28 mouse cellular contexts compared by ENCODE assay signal in genomic region chr13:85146471-85146870, GRCm38 (mm10).
"Had no signal": no experiment of that assay in that cellular context is flagged by ENCODE, and none has a peak within 500 bp of the region (broad histone marks: within the 10 kb centered on the region; RNA-seq: fewer than 3 reads in every experiment).

No protein-coding gene starts in this region.

- H3K4me3 ChIP-seq: gastrocnemius, adult 2 months; heart, embryonic 10.5 days; heart, embryonic 12.5 days; hindbrain, embryonic 10.5 days; hindbrain, embryonic 12.5 days; intestine, embryonic 15.5 days; kidney, embryonic 15.5 days; left cerebral cortex, adult 2 months; limb, embryonic 10.5 days; limb, embryonic 12.5 days; liver, embryonic 13.5 days had no signal

- H3K9ac ChIP-seq: heart, embryonic 12.5 days; hindbrain, embryonic 12.5 days; hindbrain, embryonic 14.5 days; intestine, embryonic 15.5 days; kidney, embryonic 15.5 days; limb, embryonic 12.5 days; liver, embryonic 13.5 days had no signal

- H3K27me3 ChIP-seq: heart, embryonic 12.5 days; hindbrain, embryonic 12.5 days; intestine, embryonic 15.5 days; kidney, embryonic 15.5 days; limb, embryonic 12.5 days; liver, embryonic 13.5 days had no signal

- H3K27ac ChIP-seq: gastrocnemius, adult 2 months; heart, embryonic 10.5 days; hindbrain, embryonic 10.5 days; hindbrain, embryonic 12.5 days; hindbrain, embryonic 14.5 days; intestine, embryonic 15.5 days; kidney, embryonic 15.5 days; kidney, postnatal 0 days; left cerebral cortex, adult 2 months; limb, embryonic 10.5 days; limb, embryonic 12.5 days; liver, embryonic 13.5 days had no signal

- H3K4me1 ChIP-seq: heart, embryonic 10.5 days; heart, embryonic 12.5 days; hindbrain, embryonic 10.5 days; hindbrain, embryonic 12.5 days; intestine, embryonic 15.5 days; kidney, embryonic 15.5 days; limb, embryonic 10.5 days; liver, embryonic 13.5 days had no signal

- H3K9me3 ChIP-seq: heart, embryonic 10.5 days; heart, embryonic 12.5 days; hindbrain, embryonic 12.5 days; intestine, embryonic 15.5 days; kidney, embryonic 15.5 days; limb, embryonic 10.5 days; limb, embryonic 12.5 days; liver, embryonic 13.5 days had no signal

- H3K36me3 ChIP-seq: heart, embryonic 10.5 days; heart, embryonic 12.5 days; hindbrain, embryonic 10.5 days; hindbrain, embryonic 12.5 days; intestine, embryonic 15.5 days; kidney, embryonic 15.5 days; limb, embryonic 10.5 days; limb, embryonic 12.5 days; liver, embryonic 13.5 days had no signal

- DNase-seq: gastrocnemius, adult 2 months; gastrocnemius, postnatal 10 days; gastrocnemius, postnatal 25 days; heart, adult 18-20 months; heart, postnatal 10 days; heart, postnatal 4 days; kidney, adult 18-20 months; kidney, adult 9 months; kidney, postnatal 14 days; kidney, postnatal 36 days; layer of hippocampus, adult 9-11 months; liver; liver, embryonic 13.5 days had no signal

- ATAC-seq: hindbrain, embryonic 16.5 days; inflammation-experienced regulatory T-cells, adult 6 months; intestine, embryonic 15.5 days; intestine, postnatal 0 days had no signal

- H3K4me2 ChIP-seq: heart, embryonic 12.5 days; hindbrain, embryonic 12.5 days; hindbrain, embryonic 14.5 days; intestine, embryonic 15.5 days; kidney, embryonic 15.5 days; limb, embryonic 12.5 days; liver, embryonic 11.5 days; liver, embryonic 13.5 days had no signal
